Mouse (Mus musculus) erythroblast, embryonic 14.5 days (primary cell): ENCODE data around the gene Dnah11.

Source experiments
- GATA1 ChIP-seq: IDR thresholded peaks from 2 replicates; pipeline ENCODE4 v1.6.1; 2012; ENCODE audit warnings: low read length, inconsistent platforms, mixed read lengths
- TAL1 ChIP-seq: IDR thresholded peaks from 3 replicates; pipeline ENCODE4 v1.6.1; 2012; ENCODE audit warnings: low read length, inconsistent platforms, mixed read lengths

GRCm38 (mm10) chr12:118043130-118043647 lies 155.7 kb downstream of the Dnah11 start:
- TF ChIP-seq GATA1 (no peak), TAL1 (no peak)
